Mouse (Mus musculus) spleen, adult 2 months (tissue): Measurements from ENCODE around the gene Trim80. TPM values are rescaled to one million over a fixed set of nuclear protein-coding genes. Genes with fewer than 3 reads are reported as not detected.

Source experiments
- DNase-seq, 2 experiments: peaks; one replicate each; pipeline versions ENCODE4 v3.0.0 to v3.0.0-alpha.2; 2012 to 2021; ENCODE audit warnings: low spot score in 2 of 2, low read depth in 1 of 2
- H3K27ac ChIP-seq: fragments of 200-500 bp; 2 replicates; pipeline ENCODE4 v1.5.1; 2012; ENCODE audit warnings: low read length, inconsistent platforms; ENCODE audit not compliant: insufficient read depth
- H3K27me3 ChIP-seq: fragments of 200-500 bp; 2 replicates; pipeline ENCODE4 v1.6.1; 2012; ENCODE audit warnings: mild to moderate bottlenecking, moderate library complexity, low read length, inconsistent platforms; ENCODE audit not compliant: control insufficient read depth, insufficient read depth
- H3K36me3 ChIP-seq: fragments of 200-500 bp; 2 replicates; pipeline ENCODE4 v1.6.1; 2012; ENCODE audit warnings: mild to moderate bottlenecking, low read length, inconsistent platforms; ENCODE audit not compliant: control insufficient read depth, insufficient read depth
- H3K4me1 ChIP-seq: fragments of 200-500 bp; 2 replicates; pipeline ENCODE4 v1.6.1; 2011; ENCODE audit warnings: inconsistent platforms; ENCODE audit not compliant: control insufficient read depth, insufficient read depth, insufficient read length
- H3K4me3 ChIP-seq: fragments of 200-500 bp; 2 replicates; pipeline ENCODE4 v1.5.1; 2011; ENCODE audit warnings: mild to moderate bottlenecking, inconsistent platforms; ENCODE audit not compliant: insufficient read depth, insufficient read length; ENCODE audit errors: extremely low read depth
- CTCF ChIP-seq: fragments of 200-500 bp; IDR thresholded peaks from 2 replicates; pipeline ENCODE4 v1.5.1; 2011; ENCODE audit warnings: mild to moderate bottlenecking, inconsistent platforms; ENCODE audit not compliant: insufficient read depth, insufficient read length, insufficient replicate concordance; ENCODE audit errors: extremely low read depth
- POLR2A ChIP-seq: fragments of 200-500 bp; IDR thresholded peaks from 2 replicates; pipeline ENCODE4 v1.6.1; 2011; ENCODE audit warnings: low read depth, low read length, inconsistent platforms
- WGBS: fragments of 180-500 bp; shearing (Covaris S2); methylation state at CpG from one replicate; pipeline ENCODE4 v1.1.7; 2018; 5-methylcytosine and 5-hydroxymethylcytosine counted together
- polyA plus RNA-seq: library from polyadenylated mRNA; depleted of rRNA; stranded (reverse); fragments of >200 nt; gene quantifications from 2 replicates; pipeline ENCODE4 v1.2.3, GENCODE M21; 2012

Gene Trim80
- polyA plus RNA-seq, 1 experiment: not detected

DNA sequence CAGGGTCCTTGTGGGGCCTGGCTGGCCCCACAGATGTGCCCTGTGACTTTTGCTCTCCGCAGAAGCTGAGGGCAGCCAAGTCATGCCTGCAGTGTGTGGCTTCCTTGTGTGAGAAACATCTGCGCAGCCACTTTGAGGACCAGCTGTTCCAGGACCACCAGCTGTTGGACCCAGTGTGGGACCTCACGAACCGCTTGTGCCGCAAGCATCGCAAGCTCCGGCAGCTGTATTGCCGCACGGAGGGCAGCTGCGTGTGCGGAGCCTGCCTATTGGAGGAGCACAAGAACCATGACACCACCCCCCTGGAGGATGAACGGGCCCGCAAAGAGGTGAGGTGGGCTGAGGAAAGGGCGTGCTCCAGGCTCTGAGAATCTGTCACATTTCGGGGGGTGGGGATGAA lies 1.1 kb downstream of the Trim80 start:
- DNase-seq: no peak
- no peak for TF ChIP-seq CTCF
- TF ChIP-seq POLR2A: no peak
- no peak overlapping the region for H3K27ac ChIP-seq
- no peak overlapping the region for H3K4me3 ChIP-seq
- H3K4me1 ChIP-seq: no peaks in the 10 kb centered on the region
- WGBS: 77% methylated on average over 15 of the region's 15 CpGs
- H3K27me3 ChIP-seq: no peaks in the 10 kb centered on the region
- no peaks in the 10 kb centered on the region for H3K36me3 ChIP-seq

DNA sequence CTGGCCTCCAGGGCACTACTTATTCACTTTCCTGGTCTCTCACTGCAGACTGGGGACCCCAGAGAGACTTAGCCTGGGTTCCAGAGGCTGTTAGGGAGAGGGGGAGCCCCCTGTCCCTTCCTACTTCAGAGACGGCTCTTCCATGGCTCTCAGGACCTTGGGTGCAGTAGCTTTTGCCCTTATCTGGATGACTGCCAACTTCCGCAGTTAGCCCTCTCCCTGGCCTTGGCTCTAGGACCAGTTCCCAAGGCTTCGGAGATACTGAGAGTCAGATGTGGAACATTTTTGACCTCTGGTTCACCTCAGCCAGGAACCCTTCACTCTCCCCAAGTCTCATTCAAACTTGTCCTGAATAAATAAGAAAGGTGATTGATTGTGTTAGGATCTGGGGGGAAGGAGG lies 6.6 kb downstream of the Trim80 start:
- 81% methylated on average over 3 of the region's 3 CpGs for WGBS
- Histone ChIP-seq H3K4me3 (no peak overlapping the region), H3K27me3 (no peaks in the 10 kb centered on the region)

DNA sequence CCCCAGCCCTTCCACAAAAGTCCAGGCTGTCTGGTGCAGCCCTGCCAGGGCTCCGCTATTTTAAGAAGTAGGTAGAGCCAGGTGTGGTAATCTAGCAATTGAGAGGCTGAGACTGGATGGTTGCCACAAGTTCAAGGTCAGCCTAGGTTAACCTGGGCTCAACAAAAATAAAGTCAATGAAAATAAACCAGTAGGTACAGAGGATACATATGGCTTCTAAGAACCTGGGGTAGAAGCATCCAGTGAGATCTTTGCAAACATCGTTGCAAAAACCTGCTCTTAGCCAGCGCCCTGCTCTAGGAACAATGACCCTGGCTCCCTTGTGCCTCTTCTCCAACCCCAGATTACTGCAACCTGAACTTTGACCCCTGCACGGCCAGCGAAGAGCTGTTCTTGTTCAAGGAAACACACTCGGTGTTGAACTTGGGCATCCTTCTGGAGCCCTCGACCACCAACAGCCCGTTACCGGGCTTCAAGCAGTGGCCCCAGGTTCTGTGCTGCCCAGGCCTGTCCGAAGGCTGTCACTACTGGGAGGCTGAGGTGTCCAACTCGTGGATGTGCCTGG lies 7.1 kb downstream of the Trim80 start:
- Histone ChIP-seq H3K4me3 (no peak overlapping the region), H3K4me1 (peaks cover 5% of the 10 kb centered on the region; the same call in 1 of the 2 replicates), H3K27ac (no peak overlapping the region), H3K27me3 (no peaks in the 10 kb centered on the region), H3K36me3 (no peaks in the 10 kb centered on the region)
- DNase-seq: no peak
- TF ChIP-seq CTCF (no peak), POLR2A (no peak)
- 93% methylated on average over 11 of the region's 11 CpGs for WGBS

More for the DNA sequence above, 6.6 kb downstream of the Trim80 start:
- Histone ChIP-seq H3K27ac (no peak overlapping the region), H3K36me3 (no peaks in the 10 kb centered on the region), H3K4me1 (0 out of 2 replicates have a peak, but pooled peaks cover 3% of the 10 kb centered on the region)
- no peak for DNase-seq
- no peak for TF ChIP-seq POLR2A

DNA sequence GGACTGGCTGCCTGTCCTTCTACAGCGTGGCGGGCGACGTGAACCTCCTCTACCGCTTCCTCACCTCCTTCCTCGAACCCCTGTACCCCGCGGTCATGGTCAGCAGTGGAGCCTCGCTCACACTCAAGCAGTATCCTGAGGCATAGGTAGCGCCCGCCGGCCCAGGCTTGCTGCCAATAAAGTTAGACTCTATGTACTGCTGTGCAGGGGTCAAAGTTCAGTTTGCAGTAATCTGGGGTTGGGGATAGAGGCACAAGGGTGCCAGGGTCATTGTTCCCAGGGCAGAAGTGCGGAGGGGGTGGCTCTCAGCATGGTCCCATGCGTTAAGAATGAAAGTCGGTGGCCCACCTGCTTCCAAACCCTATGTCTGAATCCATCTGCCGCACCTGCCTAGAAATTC lies 7.7 kb downstream of the Trim80 start:
- no peak for TF ChIP-seq POLR2A
- no peak for TF ChIP-seq CTCF
- DNase-seq: no peak
- H3K4me1 ChIP-seq: peaks cover 5% of the 10 kb centered on the region; the same call in 1 of the 2 replicates

DNA sequence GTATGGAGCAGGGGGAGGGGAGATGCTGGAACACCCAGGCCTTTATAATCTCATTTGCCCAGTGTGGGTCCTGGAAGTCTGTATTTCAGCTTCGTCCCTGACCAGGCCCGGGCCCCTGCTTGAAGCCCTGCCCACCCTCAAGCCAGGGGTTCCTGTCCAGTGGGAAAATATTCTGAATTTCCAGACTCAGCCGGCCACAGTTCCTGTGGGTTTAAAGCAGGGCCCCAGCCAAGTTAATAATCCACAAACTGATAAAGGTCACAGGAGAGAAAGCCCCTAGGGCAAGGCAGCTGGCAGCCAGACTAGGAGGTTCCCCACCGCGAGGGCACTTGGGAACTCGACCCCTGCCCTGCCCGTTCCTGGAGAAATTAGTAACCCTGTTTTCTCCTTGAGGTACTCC lies 8.7 kb downstream of the Trim80 start:
- H3K36me3 ChIP-seq: no peaks in the 10 kb centered on the region
- H3K4me1 ChIP-seq: peaks cover 5% of the 10 kb centered on the region; the same call in 1 of the 2 replicates
- TF ChIP-seq CTCF: no peak
- no peak for TF ChIP-seq POLR2A
- WGBS: 85% methylated on average over 7 of the region's 7 CpGs
- DNase-seq: no peak
- H3K27me3 ChIP-seq: no peaks in the 10 kb centered on the region
- no peak overlapping the region for H3K4me3 ChIP-seq
- H3K27ac ChIP-seq: no peak overlapping the region

More for the DNA sequence above, 7.7 kb downstream of the Trim80 start:
- Histone ChIP-seq H3K27me3 (no peaks in the 10 kb centered on the region), H3K36me3 (no peaks in the 10 kb centered on the region), H3K27ac (no peak overlapping the region), H3K4me3 (no peak overlapping the region)
- 90% methylated on average over 16 of the region's 16 CpGs for WGBS

DNA sequence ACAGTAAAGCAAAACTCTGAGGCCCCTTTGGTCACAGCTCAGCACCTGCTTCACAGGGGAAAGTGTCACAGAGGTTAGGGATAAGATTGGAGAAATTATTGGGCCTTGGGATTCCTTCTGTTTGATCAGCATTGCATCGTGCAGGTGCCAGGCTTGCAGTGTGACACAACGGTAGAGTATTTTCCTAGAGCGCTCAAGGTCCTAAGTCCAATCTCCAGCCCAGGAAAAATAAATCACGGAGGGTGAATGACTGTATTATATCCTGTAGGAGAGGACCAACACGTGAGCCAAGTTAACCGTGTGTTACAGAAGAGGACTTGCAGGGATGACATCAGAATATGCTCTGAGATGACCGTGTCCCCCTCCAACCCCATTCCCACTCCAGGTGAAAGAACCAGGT lies 9.8 kb downstream of the Trim80 start:
- DNase-seq: no peak
- no peaks in the 10 kb centered on the region for H3K36me3 ChIP-seq
- no peak overlapping the region for H3K4me3 ChIP-seq
- H3K27me3 ChIP-seq: no peaks in the 10 kb centered on the region
- no peak for TF ChIP-seq POLR2A
- TF ChIP-seq CTCF: no peak
- H3K4me1 ChIP-seq: peaks cover 5% of the 10 kb centered on the region; the same call in 1 of the 2 replicates
- H3K27ac ChIP-seq: no peak overlapping the region
- 92% methylated on average over 7 of the region's 7 CpGs for WGBS

DNA sequence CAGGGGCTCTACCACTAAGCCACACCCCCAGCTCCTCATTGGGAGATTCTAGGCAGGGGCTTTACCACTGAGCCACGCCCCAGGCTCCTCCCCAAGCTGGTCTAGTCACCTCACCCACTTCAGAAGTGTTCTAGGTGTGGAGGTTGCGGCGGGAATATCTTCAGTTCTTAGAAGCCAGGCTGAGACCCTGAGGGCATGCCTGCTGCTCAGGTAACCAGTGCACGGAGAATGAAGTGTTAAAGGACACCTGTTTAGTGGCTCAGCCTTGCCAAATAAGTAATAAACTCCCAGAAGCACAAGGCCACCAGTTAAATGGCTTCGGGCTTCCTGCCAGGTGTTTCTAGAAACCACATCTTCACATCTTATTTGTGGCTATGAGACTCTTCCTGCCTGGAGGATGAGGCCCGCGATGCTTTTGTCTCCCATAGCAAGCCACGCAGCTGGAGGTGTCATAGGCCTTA lies 11.5 kb downstream of the Trim80 start:
- Histone ChIP-seq H3K4me1 (peaks cover 5% of the 10 kb centered on the region; the same call in 1 of the 2 replicates), H3K27me3 (no peaks in the 10 kb centered on the region), H3K4me3 (no peak overlapping the region), H3K27ac (peak overlapping the region; percentile 76), H3K36me3 (no peaks in the 10 kb centered on the region)
- WGBS: 34% methylated on average over 8 of the region's 8 CpGs
- TF ChIP-seq POLR2A (no peak), CTCF (no peak)
- peak; percentile 16 to 61 for DNase-seq
